Mouse (Mus musculus) thymus, postnatal 0 days (tissue): ENCODE data around the gene Olfr683. TPM values are rescaled to one million over a fixed set of nuclear protein-coding genes. Genes with fewer than 3 reads are reported as not detected.
"Not testable (repeated sequence)": the region's sequence is repeated elsewhere in the genome, so short reads cannot be mapped to it uniquely, and the experiment has no call there.

ENCODE experiments used
- DNase-seq: peaks from one replicate; pipeline ENCODE4 v3.0.0-alpha.2; 2015; ENCODE audit warnings: low spot score
- polyA plus RNA-seq: library from polyadenylated mRNA; unstranded; fragments of >200 nt; fragmentation: Nextera tagmentation; extraction: Ambion mirVana; gene quantifications from 2 replicates; pipeline ENCODE4 v1.2.1, GENCODE M21; 2015

Olfr683 gene
- polyA plus RNA-seq = not detected in 2 replicates

DNA sequence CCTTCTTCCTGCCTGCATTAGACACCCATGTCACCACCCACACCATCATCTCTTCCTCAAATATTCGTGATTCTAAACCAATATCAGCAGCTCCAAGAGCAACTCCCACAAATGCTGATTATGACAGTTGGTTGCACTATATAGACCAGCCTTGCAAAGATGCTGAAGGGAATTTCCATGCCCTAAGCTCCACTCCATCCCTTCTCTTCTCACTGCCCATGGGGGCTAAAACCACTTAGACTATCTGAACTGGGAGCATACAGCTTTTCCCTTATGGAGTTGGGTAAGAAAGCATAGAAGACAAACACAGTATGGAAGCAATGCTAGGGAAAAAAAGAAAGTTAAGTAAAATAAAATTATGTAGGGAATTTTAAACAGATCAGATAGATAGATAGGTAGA, at the start of gene Olfr683:
Olfr683 (minus strand) TSS at position 101 of the 400 bp plus-strand sequence.
- no peak for DNase-seq

DNA sequence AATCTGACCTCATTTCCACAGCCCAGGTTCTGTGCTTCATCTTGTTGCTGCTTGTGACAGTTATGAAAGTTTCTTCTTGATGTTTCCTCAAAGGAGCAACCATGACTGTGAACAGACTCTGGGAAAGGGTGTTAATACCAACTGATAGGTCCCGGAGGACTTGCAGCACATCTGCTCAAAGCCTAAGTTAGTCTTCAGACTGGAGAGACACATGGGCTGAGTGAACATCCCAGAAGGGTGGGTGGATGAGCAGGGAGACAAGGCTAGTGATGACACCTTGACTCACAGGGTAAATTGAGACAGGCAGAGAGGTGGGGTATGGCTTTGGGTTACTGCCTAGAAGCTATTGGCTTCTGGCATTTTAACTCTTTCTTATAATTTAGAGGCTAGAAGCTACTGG, 39.1 kb upstream of the Olfr683 start, which contains the start of gene Olfr685:
Olfr685 (minus strand) TSS at position 101 of the 400 bp plus-strand sequence.
- no peak for DNase-seq

DNA sequence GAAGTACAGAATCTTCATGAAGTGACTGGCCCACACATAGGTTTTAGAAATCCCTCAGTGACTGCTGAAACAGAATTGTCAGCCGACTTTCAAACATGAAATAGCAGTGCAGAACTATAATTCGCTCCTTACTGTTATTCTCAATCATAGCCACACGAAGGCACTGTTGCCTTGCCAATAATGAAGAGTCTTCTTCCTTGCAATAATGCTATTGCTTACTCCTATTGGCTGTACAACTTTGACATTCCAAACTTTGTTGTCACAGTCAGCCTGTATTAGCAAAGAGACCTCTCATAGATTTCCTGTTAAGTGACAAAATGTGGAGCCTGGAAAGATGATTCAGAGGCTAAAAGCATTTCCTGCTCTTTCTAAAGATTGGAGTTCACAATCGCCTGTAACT, 24.0 kb upstream of the Olfr683 start:
- no peak for DNase-seq

DNA sequence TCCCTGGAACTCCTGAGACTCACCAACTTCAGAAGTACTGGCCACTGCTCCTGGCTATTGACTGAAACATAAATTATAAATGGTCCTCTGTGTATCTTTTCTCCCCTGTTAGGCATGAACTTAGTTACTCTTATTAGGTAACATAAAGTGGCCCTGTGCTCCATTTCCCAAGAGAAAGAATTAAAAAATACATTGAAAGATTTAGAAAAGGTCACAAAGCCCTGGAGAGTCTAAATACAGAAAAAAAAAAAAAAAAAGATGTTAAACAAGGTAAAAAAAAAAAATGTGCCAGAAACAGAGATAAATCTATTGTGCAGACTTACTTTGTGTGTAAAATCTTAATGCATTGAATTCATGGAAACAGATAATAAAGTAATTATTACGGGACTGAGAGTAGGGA, 16.7 kb upstream of the Olfr683 start, which contains the start of gene Olfr684:
Olfr684 (minus strand) TSS at position 101 of the 400 bp plus-strand sequence.
- no peak for DNase-seq

DNA sequence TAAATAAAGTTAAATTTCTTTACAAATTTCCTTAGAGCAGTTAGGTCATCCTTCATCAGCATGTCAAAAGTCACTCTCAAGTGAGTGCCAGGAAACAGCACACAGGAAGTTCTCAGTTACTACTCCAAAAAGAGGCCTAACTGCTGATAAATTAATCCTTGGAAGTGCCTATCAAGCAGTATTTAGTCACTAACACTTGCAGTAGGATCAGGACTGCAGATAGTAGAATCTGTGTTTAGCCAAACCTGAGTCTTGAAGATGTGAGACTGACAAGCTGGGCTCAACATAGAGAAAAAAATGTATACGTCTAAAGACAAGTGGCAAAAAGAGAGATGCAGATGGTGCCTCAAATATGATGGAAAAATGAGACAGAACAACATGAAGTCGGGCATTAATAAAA, 5.5 kb downstream of the Olfr683 start:
- DNase-seq = no peak

DNA sequence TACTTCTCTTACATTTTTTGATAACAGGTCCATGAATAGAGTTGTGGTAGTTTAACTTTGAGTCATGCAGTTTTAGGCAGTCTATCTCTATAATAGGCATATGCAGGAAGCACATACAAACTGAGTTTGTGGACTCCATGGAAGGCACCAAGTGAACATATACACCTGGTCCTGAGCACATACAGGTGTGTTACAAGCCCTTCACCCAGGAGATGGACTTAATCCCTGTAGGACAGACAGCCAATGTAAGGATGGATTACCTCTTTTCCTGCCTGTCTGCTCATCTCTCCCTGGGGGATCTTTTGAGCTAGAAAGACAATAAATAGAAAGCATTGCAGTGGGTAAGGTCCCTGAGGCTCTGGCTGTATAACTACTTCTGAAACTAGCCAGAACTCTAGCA, 30.3 kb downstream of the Olfr683 start, which contains the start of gene Olfr681:
Olfr681 (plus strand) TSS at position 301 of the 400 bp plus-strand sequence.
- DNase-seq = no peak

DNA sequence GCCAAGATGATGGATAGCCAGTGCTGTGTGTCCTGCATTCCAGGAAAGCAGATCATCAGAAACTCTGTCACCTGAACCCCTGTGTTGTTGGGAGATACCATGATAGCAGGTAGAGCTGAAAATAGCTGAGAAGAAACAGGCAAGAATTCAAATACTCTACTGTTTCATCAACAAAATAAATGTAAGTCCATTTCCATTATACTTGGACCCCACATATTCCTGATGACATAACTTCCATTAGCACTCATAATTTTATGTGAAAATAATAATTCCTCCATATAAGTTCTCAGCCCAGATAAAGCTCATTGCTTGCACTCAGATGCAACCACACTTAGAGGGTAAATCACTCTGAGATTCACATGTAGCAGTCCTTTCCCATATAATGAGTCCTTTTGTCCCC, 54.1 kb downstream of the Olfr683 start, which contains the start of gene Olfr680-ps1:
Olfr680-ps1 (minus strand) TSS at position 101 of the 400 bp plus-strand sequence.
- not testable (repeated sequence) for DNase-seq

Other genes with a start within 250 kb of the Olfr683 start
- not detected in 2 replicates for gene Olfr667, start 225.5 kb downstream of the Olfr683 start, polyA plus RNA-seq
- gene Olfr668, start 219.0 kb downstream of the Olfr683 start, polyA plus RNA-seq = not detected in 2 replicates
- not detected in 2 replicates for gene Olfr669, start 212.8 kb downstream of the Olfr683 start, polyA plus RNA-seq
- gene Olfr670, start 184.4 kb downstream of the Olfr683 start, polyA plus RNA-seq = not detected in 2 replicates
- not detected in 2 replicates for gene Olfr671, start 167.9 kb downstream of the Olfr683 start, polyA plus RNA-seq
- not detected in 2 replicates for gene Olfr672, start 145.0 kb downstream of the Olfr683 start, polyA plus RNA-seq
- gene Olfr675, start 118.6 kb downstream of the Olfr683 start, polyA plus RNA-seq = not detected in 2 replicates
- gene Olfr676, start 114.3 kb downstream of the Olfr683 start, polyA plus RNA-seq = not detected in 2 replicates
- gene Olfr677, start 95.6 kb downstream of the Olfr683 start, polyA plus RNA-seq = not detected in 2 replicates
- gene Olfr678, start 82.5 kb downstream of the Olfr683 start, polyA plus RNA-seq = not detected in 2 replicates
- not detected in 2 replicates for gene Olfr679, start 65.8 kb downstream of the Olfr683 start, polyA plus RNA-seq
- not detected in 2 replicates for gene Olfr680-ps1, start 54.2 kb downstream of the Olfr683 start, polyA plus RNA-seq
- not detected in 2 replicates for gene Olfr681, start 30.2 kb downstream of the Olfr683 start, polyA plus RNA-seq
- gene Olfr684, start 16.6 kb upstream of the Olfr683 start, polyA plus RNA-seq = not detected in 2 replicates
- not detected in 2 replicates for gene Olfr685, start 39.0 kb upstream of the Olfr683 start, polyA plus RNA-seq
- not detected in 2 replicates for gene Olfr686, start 60.5 kb upstream of the Olfr683 start, polyA plus RNA-seq
- gene Olfr688, start 141.1 kb upstream of the Olfr683 start, polyA plus RNA-seq = not detected in 2 replicates
- gene Olfr689, start 164.2 kb upstream of the Olfr683 start, polyA plus RNA-seq = not detected in 2 replicates
- not detected in 2 replicates for gene Olfr690, start 187.1 kb upstream of the Olfr683 start, polyA plus RNA-seq
- gene Olfr691, start 195.3 kb upstream of the Olfr683 start, polyA plus RNA-seq = not detected in 2 replicates
- not detected in 2 replicates for gene Olfr692, start 221.2 kb upstream of the Olfr683 start, polyA plus RNA-seq
- gene Gm5901, start 228.0 kb upstream of the Olfr683 start, polyA plus RNA-seq = not detected in 2 replicates